Mouse (Mus musculus): ENCODE measurements at regions not wholly inside any gene's neighbourhood (a gene's known extent, or its start where the extent isn't known, plus 50 kb on each side); places are given as distances from the start of the nearest gene placed in this dataset.

DNA sequence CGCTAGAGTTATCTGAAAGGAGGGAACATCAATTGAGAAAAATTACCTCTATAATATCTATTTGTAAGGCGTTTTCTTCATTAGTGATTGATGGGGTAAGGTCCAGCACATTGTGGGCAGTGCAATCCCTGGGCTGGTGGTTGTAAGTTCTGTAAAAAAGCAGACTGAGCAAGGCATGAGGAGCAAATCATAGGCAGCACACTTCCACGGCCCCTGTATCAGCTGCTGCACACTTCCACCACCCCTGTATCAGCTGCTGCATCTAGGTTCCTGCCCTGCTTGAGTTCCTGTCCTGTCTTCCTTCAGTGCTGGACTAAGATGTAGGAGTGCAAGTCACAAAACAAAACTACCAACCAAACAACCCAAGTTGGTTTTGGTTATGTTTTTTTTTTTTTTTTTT is 1230.2 kb downstream of the Ntrk3 start:
- Histone ChIP-seq H3K36me3 (replicated peaks; ENCODE audit: control insufficient read depth, insufficient read depth, low read depth, low read length) (no peaks in the 10 kb centered on the region), H3K4me3 (ENCODE audit: low read depth, low read length) (no peak overlapping the region), H3K27ac (replicated peaks; ENCODE audit: low read depth, low read length) (no peak overlapping the region), H3K9me3 (replicated peaks; ENCODE audit: control insufficient read depth, low read length) (no peaks in the 10 kb centered on the region), H3K27me3 (ENCODE audit: control insufficient read depth, insufficient read depth, low read length) (no peaks in the 10 kb centered on the region), H3K4me2 (ENCODE audit: low read depth, low read length) (no peak overlapping the region), H3K4me1 (ENCODE audit: control insufficient read depth, insufficient read depth, low read length) (no peaks in the 10 kb centered on the region), H3K9ac (replicated peaks; ENCODE audit: low read length) (no peak overlapping the region)
- no peak for ATAC-seq (replicated peaks; ENCODE audit: insufficient number of reproducible peaks, low FRiP score, low TSS enrichment, low read depth)
- WGBS, result 82% methylated on average over 3 of the region's 3 CpGs
- no peak for DNase-seq (ENCODE audit: low spot score)

DNA sequence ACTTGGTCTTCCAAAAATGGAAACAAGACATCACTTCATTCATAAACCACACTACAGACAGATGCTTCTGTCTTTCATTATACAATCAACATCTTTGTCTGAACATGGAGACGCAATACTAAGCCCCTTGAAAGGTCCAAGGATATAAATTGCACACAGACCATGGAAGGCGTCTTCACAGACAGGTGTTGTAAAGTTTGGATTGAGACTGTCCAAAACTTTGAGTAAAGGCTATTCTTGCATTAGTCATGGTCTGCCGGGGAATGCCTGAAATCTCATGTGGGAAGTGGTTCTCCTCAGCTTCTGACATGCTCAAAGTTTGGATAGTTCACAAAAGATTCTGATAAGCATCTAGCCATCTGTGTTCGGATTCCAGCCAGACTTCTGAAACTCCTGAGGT is 1235.2 kb downstream of the Ntrk3 start:
- no peak for DNase-seq (ENCODE audit: low spot score)
- Histone ChIP-seq H3K27ac (replicated peaks; ENCODE audit: low read depth, low read length) (no peak overlapping the region), H3K4me2 (ENCODE audit: low read depth, low read length) (no peak overlapping the region), H3K4me1 (ENCODE audit: control insufficient read depth, insufficient read depth, low read length) (no peaks in the 10 kb centered on the region), H3K27me3 (ENCODE audit: control insufficient read depth, insufficient read depth, low read length) (no peaks in the 10 kb centered on the region), H3K9ac (replicated peaks; ENCODE audit: low read length) (no peak overlapping the region), H3K9me3 (replicated peaks; ENCODE audit: control insufficient read depth, low read length) (no peaks in the 10 kb centered on the region), H3K4me3 (ENCODE audit: low read depth, low read length) (no peak overlapping the region), H3K36me3 (replicated peaks; ENCODE audit: control insufficient read depth, insufficient read depth, low read depth, low read length) (no peaks in the 10 kb centered on the region)
- WGBS, result 79% methylated on average over 4 of the region's 4 CpGs
- ATAC-seq (replicated peaks; ENCODE audit: insufficient number of reproducible peaks, low FRiP score, low TSS enrichment, low read depth), result no peak

DNA sequence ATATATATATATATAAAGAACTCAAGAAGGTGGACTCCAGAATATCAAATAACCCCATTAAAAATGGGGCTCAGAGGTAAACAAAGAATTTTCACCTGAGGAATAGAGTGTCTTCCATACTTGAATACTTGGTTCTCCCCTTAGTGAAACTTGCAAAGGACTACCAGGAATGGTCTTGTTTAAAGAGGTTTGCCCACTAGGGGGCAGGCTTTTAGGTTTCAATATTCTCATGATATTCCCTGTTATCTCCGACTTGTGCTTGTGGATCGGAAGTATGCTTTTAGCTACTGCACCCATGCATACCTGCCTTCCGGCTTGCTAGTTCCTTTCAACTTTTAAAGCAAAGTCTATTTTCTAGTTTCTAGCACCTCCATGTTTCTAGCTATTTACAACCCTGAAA is 1242.7 kb downstream of the Ntrk3 start:
- no peak for ATAC-seq (replicated peaks; ENCODE audit: insufficient number of reproducible peaks, low FRiP score, low TSS enrichment, low read depth)

DNA sequence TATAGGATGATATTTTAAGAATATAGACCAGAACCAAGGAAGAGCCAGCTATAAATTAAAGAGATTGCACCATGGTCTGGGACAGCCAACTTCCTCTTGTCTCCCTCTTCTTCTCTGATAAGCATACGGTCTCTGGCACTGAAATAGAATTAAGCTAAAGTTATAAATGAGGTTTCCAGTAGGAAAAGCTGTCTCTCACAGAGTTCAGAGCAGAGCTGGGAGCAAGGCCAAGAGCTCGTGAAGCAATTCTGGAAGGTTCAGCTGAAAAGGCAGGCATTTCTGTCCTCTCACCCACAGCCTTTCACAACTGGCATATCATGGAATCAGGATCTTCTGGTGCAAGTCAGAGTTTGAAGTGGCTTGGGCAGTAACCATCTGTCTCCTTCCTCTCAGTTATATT is 1247.8 kb downstream of the Agbl1 start:
- no peaks in the 10 kb centered on the region for H3K4me1 ChIP-seq (ENCODE audit: control insufficient read depth, insufficient read depth, low read length)
- no peak overlapping the region for H3K4me3 ChIP-seq (ENCODE audit: low read depth, low read length)
- no peak for DNase-seq (ENCODE audit: low spot score)
- 79% methylated on average over 2 of the region's 2 CpGs for whole genome bisulfite sequencing
- no peaks in the 10 kb centered on the region for H3K9me3 ChIP-seq (replicated peaks; ENCODE audit: control insufficient read depth, low read length)
- no peaks in the 10 kb centered on the region for H3K36me3 ChIP-seq (replicated peaks; ENCODE audit: control insufficient read depth, insufficient read depth, low read depth, low read length)
- no peak overlapping the region for H3K9ac ChIP-seq (replicated peaks; ENCODE audit: low read length)
- no peak overlapping the region for H3K4me2 ChIP-seq (ENCODE audit: low read depth, low read length)
- ATAC-seq (replicated peaks; ENCODE audit: insufficient number of reproducible peaks, low FRiP score, low TSS enrichment, low read depth), result no peak
- H3K27ac ChIP-seq (replicated peaks; ENCODE audit: low read depth, low read length), result no peak overlapping the region
- no peaks in the 10 kb centered on the region for H3K27me3 ChIP-seq (ENCODE audit: control insufficient read depth, insufficient read depth, low read length)

More for the DNA sequence above, 1242.7 kb downstream of the Ntrk3 start:
- no peaks in the 10 kb centered on the region for H3K9me3 ChIP-seq (replicated peaks; ENCODE audit: control insufficient read depth, low read length)
- no peak overlapping the region for H3K4me2 ChIP-seq (ENCODE audit: low read depth, low read length)
- H3K4me1 ChIP-seq (ENCODE audit: control insufficient read depth, insufficient read depth, low read length), result no peaks in the 10 kb centered on the region
- WGBS, result 83% methylated on average over 3 of the region's 3 CpGs
- no peak overlapping the region for H3K27ac ChIP-seq (replicated peaks; ENCODE audit: low read depth, low read length)
- no peaks in the 10 kb centered on the region for H3K36me3 ChIP-seq (replicated peaks; ENCODE audit: control insufficient read depth, insufficient read depth, low read depth, low read length)
- H3K27me3 ChIP-seq (ENCODE audit: control insufficient read depth, insufficient read depth, low read length), result no peaks in the 10 kb centered on the region
- no peak overlapping the region for H3K9ac ChIP-seq (replicated peaks; ENCODE audit: low read length)
- peak; percentile 13 for DNase-seq (ENCODE audit: low spot score)
- no peak overlapping the region for H3K4me3 ChIP-seq (ENCODE audit: low read depth, low read length)

DNA sequence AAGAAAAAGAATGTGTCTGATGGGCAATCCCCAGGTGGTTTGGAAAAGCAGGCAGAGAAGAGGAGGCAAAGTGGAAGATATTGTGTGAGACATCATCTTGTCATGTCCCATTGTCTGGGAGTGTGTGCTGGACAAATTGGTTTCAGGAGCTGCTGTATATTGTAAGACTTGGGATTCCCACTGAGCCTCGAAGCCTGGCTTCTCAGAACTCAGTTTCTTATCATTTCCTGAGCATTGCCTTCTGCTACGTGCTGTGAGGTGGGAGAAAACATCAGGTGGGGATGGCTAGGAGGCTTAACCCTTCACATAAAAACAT is 1216.3 kb downstream of the Agbl1 start:
- DNase-seq (ENCODE audit: low spot score) (no peak), ATAC-seq (replicated peaks; ENCODE audit: insufficient number of reproducible peaks, low FRiP score, low TSS enrichment, low read depth) (no peak)
- H3K4me2 ChIP-seq (ENCODE audit: low read depth, low read length), result no peak overlapping the region
- no peak overlapping the region for H3K9ac ChIP-seq (replicated peaks; ENCODE audit: low read length)
- no peaks in the 10 kb centered on the region for H3K4me1 ChIP-seq (ENCODE audit: control insufficient read depth, insufficient read depth, low read length)
- no peak overlapping the region for H3K4me3 ChIP-seq (ENCODE audit: low read depth, low read length)
- H3K27ac ChIP-seq (replicated peaks; ENCODE audit: low read depth, low read length), result no peak overlapping the region
- H3K27me3 ChIP-seq (ENCODE audit: control insufficient read depth, insufficient read depth, low read length), result no peaks in the 10 kb centered on the region
- no peaks in the 10 kb centered on the region for H3K9me3 ChIP-seq (replicated peaks; ENCODE audit: control insufficient read depth, low read length)
- 49% methylated on average over 2 of the region's 2 CpGs for WGBS
- no peaks in the 10 kb centered on the region for H3K36me3 ChIP-seq (replicated peaks; ENCODE audit: control insufficient read depth, insufficient read depth, low read depth, low read length)

DNA sequence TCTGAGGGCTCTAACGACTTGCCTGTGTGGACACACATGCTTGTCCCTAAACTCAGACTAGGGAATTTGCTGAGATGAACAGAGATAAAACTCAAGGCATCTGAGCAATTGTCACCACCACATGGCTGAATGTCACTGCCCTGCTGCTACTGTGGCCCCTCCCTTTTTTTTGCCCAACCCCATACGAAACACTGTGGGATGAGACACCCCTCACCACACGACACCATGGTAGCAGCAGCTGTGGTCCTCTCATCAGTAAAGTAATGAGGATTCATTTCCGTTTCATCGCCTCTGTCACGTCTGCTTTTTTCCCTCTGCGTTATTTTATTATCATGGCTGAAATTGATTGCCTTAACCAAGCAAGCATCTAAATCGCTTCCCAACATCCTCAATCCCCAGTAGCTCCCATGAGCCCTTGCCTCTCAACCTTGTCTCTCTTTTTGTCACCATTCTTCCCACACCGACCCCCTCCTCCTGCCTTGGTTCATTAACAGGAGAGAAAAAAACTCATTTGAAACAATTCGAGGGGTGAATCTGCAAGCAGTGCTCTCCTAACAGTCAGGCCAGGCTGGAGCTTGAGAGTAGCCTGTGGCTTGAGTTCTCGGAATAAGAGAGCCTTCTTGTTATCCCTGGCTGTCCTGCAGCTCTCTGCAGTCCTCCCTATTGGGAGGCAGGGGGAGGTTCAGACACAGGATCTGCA is 1215.8 kb downstream of the Agbl1 start:
- Histone ChIP-seq H3K9me3 (replicated peaks; ENCODE audit: control insufficient read depth, low read length) (no peaks in the 10 kb centered on the region), H3K27ac (replicated peaks; ENCODE audit: low read depth, low read length) (no peak overlapping the region), H3K9ac (replicated peaks; ENCODE audit: low read length) (no peak overlapping the region), H3K4me3 (ENCODE audit: low read depth, low read length) (no peak overlapping the region), H3K36me3 (replicated peaks; ENCODE audit: control insufficient read depth, insufficient read depth, low read depth, low read length) (no peaks in the 10 kb centered on the region), H3K27me3 (ENCODE audit: control insufficient read depth, insufficient read depth, low read length) (no peaks in the 10 kb centered on the region), H3K4me2 (ENCODE audit: low read depth, low read length) (no peak overlapping the region), H3K4me1 (ENCODE audit: control insufficient read depth, insufficient read depth, low read length) (no peaks in the 10 kb centered on the region)
- ATAC-seq (replicated peaks; ENCODE audit: insufficient number of reproducible peaks, low FRiP score, low TSS enrichment, low read depth) (0 out of 2 replicates have a peak, but pooled peaks have one; percentile 34), DNase-seq (ENCODE audit: low spot score) (no peak)
- WGBS, result 59% methylated on average over 11 of the region's 11 CpGs

DNA sequence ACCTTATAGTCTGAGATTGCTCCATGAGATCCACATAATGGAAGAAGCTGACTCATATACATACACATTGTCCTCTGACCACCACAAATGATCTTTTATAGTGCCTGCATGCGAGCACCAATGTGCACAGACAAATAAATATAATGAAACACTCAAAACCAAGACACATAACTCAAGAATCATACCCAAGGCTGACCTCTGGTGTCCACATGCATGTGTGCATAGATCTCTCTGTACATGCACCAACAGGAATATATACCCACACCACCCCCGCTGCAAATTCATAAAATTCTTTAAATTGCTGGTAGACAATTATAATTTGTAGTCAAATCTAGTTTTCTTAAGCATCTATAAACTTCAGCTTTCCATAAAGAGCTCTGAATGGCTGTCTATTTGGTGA is 1211.9 kb downstream of the Agbl1 start:
- H3K36me3 ChIP-seq (replicated peaks; ENCODE audit: control insufficient read depth, insufficient read depth, low read depth, low read length), result no peaks in the 10 kb centered on the region
- no peak overlapping the region for H3K4me3 ChIP-seq (ENCODE audit: low read depth, low read length)
- DNase-seq (ENCODE audit: low spot score), result peak; percentile 6
- ATAC-seq (replicated peaks; ENCODE audit: insufficient number of reproducible peaks, low FRiP score, low TSS enrichment, low read depth), result no peak
- H3K9me3 ChIP-seq (replicated peaks; ENCODE audit: control insufficient read depth, low read length), result no peaks in the 10 kb centered on the region
- no peak overlapping the region for H3K4me2 ChIP-seq (ENCODE audit: low read depth, low read length)
- H3K27ac ChIP-seq (replicated peaks; ENCODE audit: low read depth, low read length), result no peak overlapping the region
- H3K27me3 ChIP-seq (ENCODE audit: control insufficient read depth, insufficient read depth, low read length), result no peaks in the 10 kb centered on the region
- no peaks in the 10 kb centered on the region for H3K4me1 ChIP-seq (ENCODE audit: control insufficient read depth, insufficient read depth, low read length)
- 69% methylated on average over 2 of the region's 2 CpGs for WGBS
- H3K9ac ChIP-seq (replicated peaks; ENCODE audit: low read length), result no peak overlapping the region

DNA sequence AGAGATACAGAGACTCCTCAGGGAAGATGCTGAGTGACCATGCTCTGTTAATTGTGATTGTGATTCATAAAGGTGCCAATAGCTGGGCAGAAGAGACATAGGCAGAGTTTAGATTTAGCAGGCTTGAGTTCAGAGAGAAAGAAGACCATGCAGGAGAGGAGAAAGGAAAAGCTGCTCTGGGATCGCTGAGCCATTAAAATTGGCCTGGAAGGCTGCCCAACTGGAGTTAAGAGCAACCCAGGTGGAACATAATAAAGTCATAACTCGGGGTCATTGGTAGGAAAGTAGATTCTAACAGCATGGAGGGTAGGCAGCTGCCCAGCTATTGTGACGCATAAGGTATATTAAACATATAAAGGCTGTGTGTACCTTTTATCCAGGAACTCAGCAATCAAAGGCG is 1183.9 kb downstream of the Agbl1 start:
- Histone ChIP-seq H3K4me2 (ENCODE audit: low read depth, low read length) (no peak overlapping the region), H3K36me3 (replicated peaks; ENCODE audit: control insufficient read depth, insufficient read depth, low read depth, low read length) (no peaks in the 10 kb centered on the region), H3K4me1 (ENCODE audit: control insufficient read depth, insufficient read depth, low read length) (no peaks in the 10 kb centered on the region), H3K4me3 (ENCODE audit: low read depth, low read length) (no peak overlapping the region), H3K27me3 (ENCODE audit: control insufficient read depth, insufficient read depth, low read length) (no peaks in the 10 kb centered on the region), H3K27ac (replicated peaks; ENCODE audit: low read depth, low read length) (no peak overlapping the region), H3K9ac (replicated peaks; ENCODE audit: low read length) (no peak overlapping the region), H3K9me3 (replicated peaks; ENCODE audit: control insufficient read depth, low read length) (no peaks in the 10 kb centered on the region)
- no peak for DNase-seq (ENCODE audit: low spot score)
- ATAC-seq (replicated peaks; ENCODE audit: insufficient number of reproducible peaks, low FRiP score, low TSS enrichment, low read depth), result no peak
- WGBS, result 88% methylated on average over 4 of the region's 4 CpGs
